Mouse (Mus musculus): Measurements from ENCODE around the gene Dbx1. TPM values are rescaled to one million over a fixed set of nuclear protein-coding genes. Genes with fewer than 3 reads are reported as not detected.

Gene Dbx1
- total and polyA plus RNA-seq, 3 experiments: not detected

GRCm38 (mm10) chr7:49639864-49640708, 3.4 kb upstream of the Dbx1 start (continued):
- TF ChIP-seq ZKSCAN1 (IDR thresholded peaks at IDR 0.05; ENCODE audit: low read depth, low read length): no peak

GRCm38 (mm10) chr7:49638941-49639776, 2.5 kb upstream of the Dbx1 start:
- Histone ChIP-seq H3K27me3 (ENCODE audit: control insufficient read depth in 1 of 2, insufficient read depth in 2 of 2, low read length in 2 of 2) (no peaks in the 10 kb centered on the region; a peak in 1 of 4 replicates), H3K79me2 (ENCODE audit: control insufficient read depth, insufficient read depth, low read length, poor library complexity) (no peaks in the 10 kb centered on the region), H3K9ac (ENCODE audit: control insufficient read depth, low read depth, low read length, poor library complexity, severe bottlenecking) (no peak overlapping the region), H3K9me3 (replicated peaks; ENCODE audit: insufficient read depth, low read length) (no peaks in the 10 kb centered on the region), H3K4me1 (ENCODE audit: control insufficient read depth in 1 of 2, insufficient read depth in 2 of 2, low read length in 2 of 2) (no peaks in the 10 kb centered on the region), H3K4me3 (ENCODE audit: control insufficient read depth in 1 of 2, insufficient read depth in 1 of 2, low read depth in 2 of 2, low read length in 2 of 2) (no peak overlapping the region), H3K27ac (ENCODE audit: control insufficient read depth, low read depth, low read length) (no peak overlapping the region), H3K36me3 (ENCODE audit: control insufficient read depth in 1 of 2, insufficient read depth in 2 of 2, low read length in 2 of 2) (no peaks in the 10 kb centered on the region)
- TF ChIP-seq MAX (IDR thresholded peaks at IDR 0.05; ENCODE audit: low read length) (no peak), SIN3A (IDR thresholded peaks at IDR 0.05; ENCODE audit: low read length) (no peak), MYB (IDR thresholded peaks at IDR 0.05; ENCODE audit: low read depth, low read length) (no peak), USF2 (IDR thresholded peaks at IDR 0.05; ENCODE audit: borderline replicate concordance in 1 of 2, insufficient read depth in 1 of 2, low read depth in 1 of 2, low read length in 2 of 2) (no peak), UBTF (IDR thresholded peaks at IDR 0.05; ENCODE audit: borderline replicate concordance, insufficient read depth, low read depth, low read length) (no peak), USF1 (IDR thresholded peaks at IDR 0.05; ENCODE audit: low read depth, low read length) (no peak), RAD21 (IDR thresholded peaks at IDR 0.05; ENCODE audit: low read depth, low read length) (no peak), NRF1 (IDR thresholded peaks at IDR 0.05; ENCODE audit: insufficient read depth, low read depth, low read length, poor library complexity, severe bottlenecking) (no peak), GABPA (IDR thresholded peaks at IDR 0.05; ENCODE audit: low read depth, low read length) (no peak), MAFK (IDR thresholded peaks at IDR 0.05; ENCODE audit: borderline replicate concordance, low read depth, low read length) (no peak), KAT2A (conservative IDR thresholded peaks at IDR 0.05; ENCODE audit: low read depth, low read length) (no peak), MYC (IDR thresholded peaks at IDR 0.05; ENCODE audit: low read depth, low read length) (no peak), CTCF (IDR thresholded peaks at IDR 0.05 in 2 of 3, conservative IDR thresholded peaks at IDR 0.05 in 1 of 3; ENCODE audit: control insufficient read depth in 1 of 3, insufficient read depth in 1 of 3, low read depth in 2 of 3, low read length in 3 of 3, poor library complexity in 1 of 3, severe bottlenecking in 1 of 3) (no peak), MEF2A (IDR thresholded peaks at IDR 0.05; ENCODE audit: extremely low read depth, insufficient replicate concordance, low read depth, low read length, poor library complexity, severe bottlenecking) (no peak), HCFC1 (IDR thresholded peaks at IDR 0.05; ENCODE audit: low read depth, low read length) (no peak)
- no peak for DNase-seq (ENCODE audit: low read depth, low spot score)

Data from MEL (cell line).